Mouse (Mus musculus) C2C12 (cell line): ENCODE data around the gene 2010111I01Rik.

ENCODE experiments used
- CEBPB ChIP-seq: IDR thresholded peaks from one replicate; pipeline ENCODE4 v1.6.1; 2011; ENCODE audit warnings: low read depth, mild to moderate bottlenecking, control low read depth, moderate library complexity
- CTCF ChIP-seq: IDR thresholded peaks from one replicate; pipeline ENCODE4 v1.5.1; 2011; ENCODE audit not compliant: control insufficient read depth, insufficient read depth, insufficient read length
- MAX ChIP-seq: IDR thresholded peaks from one replicate; pipeline ENCODE4 v1.6.1; 2011; ENCODE audit warnings: mild to moderate bottlenecking, control low read depth
- MYOG ChIP-seq: IDR thresholded peaks from one replicate; pipeline ENCODE4 v1.6.1; 2011; ENCODE audit not compliant: control insufficient read depth, insufficient read length; ENCODE audit errors: extremely low read depth
- USF1 ChIP-seq: IDR thresholded peaks from one replicate; pipeline ENCODE4 v1.6.1; 2011; ENCODE audit warnings: low read depth, mild to moderate bottlenecking, control low read depth, moderate library complexity

GRCm38 (mm10) chr13:62949560-62950188 is 15.0 kb upstream of the 2010111I01Rik start:
- TF ChIP-seq CTCF (no peak), MAX (no peak), USF1 (no peak), MYOG (no peak), CEBPB (no peak)
